Mouse (Mus musculus) NIH3T3 (cell line): ENCODE results near the gene Hsd3b4.
"Not testable (repeated sequence)": the region's sequence is repeated elsewhere in the genome, so short reads cannot be mapped to it uniquely, and the experiment has no call there.

Experiments
- DNase-seq: peaks from one replicate; pipeline ENCODE4 v3.0.0-alpha.2; 2012; ENCODE audit warnings: low read depth

The Hsd3b4 gene

GRCm38 (mm10) chr3:98510414-98510813 lies at the start of gene Hsd3b4:
Gene Hsd3b4, minus strand, starts transcription at chr3:98510514.
- not testable (repeated sequence) for DNase-seq

GRCm38 (mm10) chr3:98550832-98551231 lies 40.5 kb upstream of the Hsd3b4 start:
- DNase-seq = not testable (repeated sequence)

GRCm38 (mm10) chr3:98550215-98550614 lies 39.9 kb upstream of the Hsd3b4 start:
- not testable (repeated sequence) for DNase-seq

GRCm38 (mm10) chr3:98548495-98548894 lies 38.2 kb upstream of the Hsd3b4 start:
- DNase-seq = not testable (repeated sequence)

- DNase-seq = not testable (repeated sequence)
Observed at GRCm38 (mm10) chr3:98547641-98548040, 37.3 kb upstream of the Hsd3b4 start.

GRCm38 (mm10) chr3:98524978-98525377 lies 14.7 kb upstream of the Hsd3b4 start:
- DNase-seq = not testable (repeated sequence)

- not testable (repeated sequence) for DNase-seq
Observed at GRCm38 (mm10) chr3:98524552-98524951, 14.2 kb upstream of the Hsd3b4 start.

GRCm38 (mm10) chr3:98522779-98523178 lies 12.5 kb upstream of the Hsd3b4 start:
- not testable (repeated sequence) for DNase-seq

- not testable (repeated sequence) for DNase-seq
Observed at GRCm38 (mm10) chr3:98507229-98507628, 3.1 kb downstream of the Hsd3b4 start.

- not testable (repeated sequence) for DNase-seq
Observed at GRCm38 (mm10) chr3:98497401-98497800, 12.9 kb downstream of the Hsd3b4 start.

- DNase-seq = not testable (repeated sequence)
Observed at GRCm38 (mm10) chr3:98496762-98497161, 13.6 kb downstream of the Hsd3b4 start.

- DNase-seq = not testable (repeated sequence)
Observed at GRCm38 (mm10) chr3:98495055-98495454, 15.3 kb downstream of the Hsd3b4 start.

- DNase-seq = not testable (repeated sequence)
Observed at GRCm38 (mm10) chr3:98494184-98494583, 16.1 kb downstream of the Hsd3b4 start.

GRCm38 (mm10) chr3:98471499-98471898 lies 38.8 kb downstream of the Hsd3b4 start:
- DNase-seq = not testable (repeated sequence)

GRCm38 (mm10) chr3:98471057-98471456 lies 39.3 kb downstream of the Hsd3b4 start:
- not testable (repeated sequence) for DNase-seq

- not testable (repeated sequence) for DNase-seq
Observed at GRCm38 (mm10) chr3:98469323-98469722, 41.0 kb downstream of the Hsd3b4 start.

- not testable (repeated sequence) for DNase-seq
Observed at GRCm38 (mm10) chr3:98457026-98457425, 53.3 kb downstream of the Hsd3b4 start, which contains the start of gene Gm4450. Gene Gm4450, minus strand, starts transcription at chr3:98457126.

- not testable (repeated sequence) for DNase-seq
Observed at GRCm38 (mm10) chr3:98453786-98454185, 56.5 kb downstream of the Hsd3b4 start.
